ENCODE assay signal across 21 mouse cellular contexts in the genomic region with DNA sequence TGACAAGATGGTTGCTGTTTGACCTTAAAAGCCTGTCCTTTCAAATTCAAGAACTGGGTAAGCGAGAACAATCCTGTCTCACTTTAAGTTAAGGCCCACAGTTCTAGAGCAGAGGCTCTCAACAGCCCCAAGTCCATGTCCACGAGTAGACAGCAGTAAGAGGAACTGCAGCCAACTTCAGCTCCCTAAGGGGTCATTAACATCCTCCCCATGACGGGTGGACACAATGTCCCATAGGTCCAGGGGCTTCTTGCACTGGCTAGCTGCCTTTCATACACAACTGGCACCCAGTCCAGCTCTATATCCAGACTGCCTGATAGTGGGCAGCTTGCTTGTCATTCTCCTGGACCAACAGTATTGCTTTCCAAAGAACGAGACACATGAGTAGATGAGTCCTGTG. TPM values are rescaled to one million over a fixed set of nuclear protein-coding genes. Genes with fewer than 3 reads are reported as not detected.
A peak's percentile ranks its signal among the peaks of the same experiment; 100 is the strongest.
DNase-seq lines count a peak whose midpoint lies in the region; ATAC-seq lines count a peak whose summit lies in the region.
"Had no signal": no experiment of that assay in that cellular context is flagged by ENCODE, and none has a peak within 500 bp of the region (broad histone marks: within the 10 kb centered on the region; RNA-seq: fewer than 3 reads in every experiment).

No protein-coding gene starts in this region.

- 63% methylated on average over 4 of the region's 4 CpGs for whole genome bisulfite sequencing in kidney, embryonic 15.5 days
- 66% methylated on average over 4 of the region's 4 CpGs for WGBS in kidney, embryonic 14.5 days

- no peak overlapping the region for H3K4me3 ChIP-seq in kidney, embryonic 15.5 days (replicated peaks)
- no peak overlapping the region for H3K4me3 ChIP-seq in kidney, embryonic 14.5 days (ENCODE audit: low read length)
- H3K4me3 ChIP-seq: embryonic facial prominence, embryonic 10.5 days; forebrain, embryonic 10.5 days; heart, adult 2 months; heart, embryonic 13.5 days; hindbrain, embryonic 13.5 days had no signal

- ATAC-seq in kidney, embryonic 15.5 days (replicated peaks; ENCODE audit: low FRiP score) = no peak
- no peak for ATAC-seq in kidney, embryonic 14.5 days (ENCODE audit: low FRiP score, low TSS enrichment)
- ATAC-seq: CD4-positive, CD25-positive, alpha-beta regulatory T cell, adult 4 months; forebrain, embryonic 14.5 days; hindbrain, postnatal 0 days had no signal

- no peak overlapping the region for H3K4me2 ChIP-seq in kidney, embryonic 15.5 days
- no peak overlapping the region for H3K4me2 ChIP-seq in kidney, embryonic 14.5 days (replicated peaks; ENCODE audit: low read depth, low read length)
- H3K4me2 ChIP-seq: heart, embryonic 13.5 days; hindbrain, embryonic 13.5 days had no signal

- peaks cover 35% of the 10 kb centered on the region for H3K36me3 ChIP-seq in kidney, embryonic 15.5 days
- peaks cover 26% of the 10 kb centered on the region for H3K36me3 ChIP-seq in kidney, embryonic 14.5 days (ENCODE audit: control insufficient read depth, insufficient read depth, low read length)

- no peaks in the 10 kb centered on the region for H3K9me3 ChIP-seq in kidney, embryonic 15.5 days (replicated peaks)
- no peaks in the 10 kb centered on the region for H3K9me3 ChIP-seq in kidney, embryonic 14.5 days (ENCODE audit: control insufficient read depth, low read length)
- H3K9me3 ChIP-seq: embryonic facial prominence, embryonic 10.5 days; forebrain, embryonic 10.5 days; G1E; heart, embryonic 13.5 days; hindbrain, embryonic 13.5 days had no signal

- H3K9ac ChIP-seq in kidney, embryonic 15.5 days = no peak overlapping the region
- no peak overlapping the region for H3K9ac ChIP-seq in kidney, embryonic 14.5 days (ENCODE audit: low read depth, low read length)
- H3K9ac ChIP-seq: heart, embryonic 13.5 days; hindbrain, embryonic 13.5 days had no signal

- no peaks in the 10 kb centered on the region for H3K27me3 ChIP-seq in kidney, embryonic 15.5 days
- no peaks in the 10 kb centered on the region for H3K27me3 ChIP-seq in kidney, embryonic 14.5 days (ENCODE audit: control insufficient read depth, insufficient read depth, low read length)
- H3K27me3 ChIP-seq: heart, embryonic 13.5 days; hindbrain, embryonic 13.5 days had no signal

- no peak overlapping the region for H3K27ac ChIP-seq in kidney, embryonic 15.5 days
- H3K27ac ChIP-seq in kidney, embryonic 14.5 days (ENCODE audit: low read depth, low read length) = no peak overlapping the region
- H3K27ac ChIP-seq: embryonic facial prominence, embryonic 10.5 days; forebrain, embryonic 10.5 days; heart, adult 2 months; heart, embryonic 13.5 days; hindbrain, embryonic 13.5 days; hindbrain, postnatal 0 days had no signal

- peak; percentile 10 for DNase-seq in adrenal gland, postnatal 10 days
- no peak for DNase-seq in adrenal gland, adult 18-20 months (ENCODE audit: low spot score in 2 of 2)
- peak; percentile 5 for DNase-seq in kidney, adult 18-20 months
- peak; percentile 4 to 6 for DNase-seq in kidney, postnatal 36 days
- no peak for DNase-seq in cerebellum, adult 8-10 months
- DNase-seq: adrenal gland, postnatal 25 days; B cell, adult 2 months; cerebellum, adult 18-20 months; cerebellum, postnatal 10 days; gastrocnemius, postnatal 36 days had no signal

- H3K4me1 ChIP-seq in kidney, embryonic 15.5 days = no peaks in the 10 kb centered on the region
- H3K4me1 ChIP-seq in kidney, embryonic 14.5 days (ENCODE audit: control insufficient read depth, insufficient read depth, low read length) = no peaks in the 10 kb centered on the region
- H3K4me1 ChIP-seq: embryonic facial prominence, embryonic 10.5 days; forebrain, embryonic 10.5 days; heart, embryonic 13.5 days; hindbrain, embryonic 13.5 days had no signal

RNA-seq across cellular contexts. Expression of a gene that starts 9.2 kb away (rescaled TPM):
- 10 to 100 TPM; 16.4 to 17.2 TPM for total RNA-seq in adrenal gland, postnatal 10 days (2021)
- total RNA-seq in adrenal gland, adult 18-20 months (2021) = 10 to 100 TPM; 15.1 to 18.4 TPM
- polyA plus RNA-seq in kidney, embryonic 15.5 days (2015; fragmentation: Nextera tagmentation; extraction: Ambion mirVana) = 11.7 and 14.9 TPM in 2 replicates
- 18.2 and 19.4 TPM in 2 replicates for polyA plus RNA-seq in kidney, embryonic 14.5 days (2014; fragmentation: Nextera tagmentation; extraction: Ambion mirVana)

RNA-seq across cellular contexts. Expression of a gene that starts 27.0 kb away (rescaled TPM):
- total RNA-seq in adrenal gland, postnatal 10 days (2021) = 10 to 100 TPM; 27.3 to 28.0 TPM
- 10 to 100 TPM; 25.3 to 36.3 TPM for total RNA-seq in adrenal gland, adult 18-20 months (2021)
- 29.5 and 30.9 TPM in 2 replicates for polyA plus RNA-seq in kidney, embryonic 15.5 days (2015; fragmentation: Nextera tagmentation; extraction: Ambion mirVana)
- 26.7 and 35.3 TPM in 2 replicates for polyA plus RNA-seq in kidney, embryonic 14.5 days (2014; fragmentation: Nextera tagmentation; extraction: Ambion mirVana)

RNA-seq across cellular contexts. Expression of a gene that starts 35.7 kb away (rescaled TPM):
- total RNA-seq in adrenal gland, postnatal 10 days (2021) = 10 to 100 TPM; 28.2 to 31.3 TPM
- total RNA-seq in adrenal gland, adult 18-20 months (2021) = 10 to 100 TPM; 34.2 to 39.5 TPM
- polyA plus RNA-seq in kidney, embryonic 15.5 days (2015; fragmentation: Nextera tagmentation; extraction: Ambion mirVana) = 22.6 and 26.7 TPM in 2 replicates
- polyA plus RNA-seq in kidney, embryonic 14.5 days (2014; fragmentation: Nextera tagmentation; extraction: Ambion mirVana) = 19.8 and 29.4 TPM in 2 replicates

Comparison
In these comparisons a context has a peak if more than half of its experiments do, and no peak if none do; other contexts are left out.
1. DNase-seq: peak in adrenal gland, postnatal 10 days (single experiment), kidney, adult 18-20 months (single experiment) and kidney, postnatal 36 days (2 of 2); none in adrenal gland, adult 18-20 months (0 of 2) and cerebellum, adult 8-10 months (single experiment).